Mouse (Mus musculus) monocyte, adult 2 months (primary cell): ENCODE data around the gene Nol8.

Experiments
- DNase-seq, 2 experiments: peaks; one replicate each; pipeline ENCODE4 v3.0.0; 2022; ENCODE audit warnings: low spot score in 2 of 2, low read depth in 1 of 2

Nol8 gene

DNA sequence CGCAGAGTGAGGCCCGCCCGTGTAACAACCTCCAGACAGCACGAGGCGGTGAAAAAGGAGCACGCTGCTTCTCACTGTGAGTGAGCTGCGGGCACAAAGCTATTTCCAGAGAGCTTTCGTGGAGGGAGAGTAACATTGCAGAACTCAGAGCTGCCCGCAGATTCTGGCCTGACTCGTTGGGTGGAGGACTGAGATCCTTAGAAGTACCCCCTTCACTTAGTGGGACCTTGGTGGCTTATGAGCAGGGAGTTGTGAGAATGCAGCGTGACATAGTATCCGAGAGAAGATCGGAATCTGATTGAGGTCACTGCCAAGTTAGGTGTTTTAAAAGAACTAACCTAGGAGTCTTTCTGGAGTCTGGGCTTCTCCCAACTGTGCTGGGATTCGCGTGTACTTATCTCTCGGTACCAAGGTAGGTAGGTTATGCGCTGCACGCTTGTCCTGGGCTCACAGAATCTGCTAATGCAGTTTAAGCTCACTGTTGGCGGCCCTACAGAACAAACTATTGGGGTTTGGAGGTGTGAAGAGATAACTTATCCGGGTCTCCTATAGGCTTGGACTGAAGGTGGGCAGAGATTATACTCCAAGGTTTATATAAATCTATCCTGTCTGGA lies 29.5 kb downstream of the Nol8 start:
- DNase-seq: no peak

DNA sequence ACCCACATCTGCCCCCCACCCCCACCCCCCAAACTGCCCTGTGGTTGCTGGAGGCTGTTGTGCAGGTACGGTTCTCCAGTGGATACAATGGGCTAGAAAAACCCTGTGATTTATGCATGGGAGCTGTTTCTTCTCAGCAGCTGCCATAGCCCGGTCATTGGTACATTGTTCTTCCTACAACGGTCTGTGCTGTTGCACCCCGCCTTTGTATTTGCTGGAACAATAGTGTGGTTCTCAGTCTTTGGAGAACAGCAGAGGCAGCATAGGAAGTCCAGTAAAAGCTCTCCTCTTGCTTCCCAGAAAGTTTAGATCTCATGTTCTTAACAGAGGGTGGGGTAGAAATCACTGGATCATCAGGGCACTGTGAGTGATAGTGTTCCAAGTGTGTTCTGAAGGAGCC lies 31.4 kb downstream of the Nol8 start:
- DNase-seq: no peak

DNA sequence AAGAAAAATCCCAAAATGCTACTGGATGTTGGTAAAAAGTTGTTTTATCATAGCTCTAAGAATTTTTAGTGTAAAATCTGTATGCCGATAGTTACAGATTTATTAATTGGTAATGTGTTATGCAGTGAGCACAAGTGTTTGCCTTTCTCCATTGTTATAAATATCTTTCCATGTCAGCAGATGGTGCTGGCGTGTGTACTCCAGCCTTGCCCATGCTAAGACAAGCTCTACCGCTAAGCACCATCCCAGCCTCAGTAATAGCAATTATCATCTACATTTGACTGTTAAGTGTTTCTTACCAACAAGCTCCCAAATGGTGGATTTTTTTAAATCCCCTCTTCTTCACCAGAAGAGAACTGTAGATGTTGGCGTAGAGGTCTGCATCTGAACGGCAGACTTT lies 38.2 kb downstream of the Nol8 start:
- DNase-seq: no peak

DNA sequence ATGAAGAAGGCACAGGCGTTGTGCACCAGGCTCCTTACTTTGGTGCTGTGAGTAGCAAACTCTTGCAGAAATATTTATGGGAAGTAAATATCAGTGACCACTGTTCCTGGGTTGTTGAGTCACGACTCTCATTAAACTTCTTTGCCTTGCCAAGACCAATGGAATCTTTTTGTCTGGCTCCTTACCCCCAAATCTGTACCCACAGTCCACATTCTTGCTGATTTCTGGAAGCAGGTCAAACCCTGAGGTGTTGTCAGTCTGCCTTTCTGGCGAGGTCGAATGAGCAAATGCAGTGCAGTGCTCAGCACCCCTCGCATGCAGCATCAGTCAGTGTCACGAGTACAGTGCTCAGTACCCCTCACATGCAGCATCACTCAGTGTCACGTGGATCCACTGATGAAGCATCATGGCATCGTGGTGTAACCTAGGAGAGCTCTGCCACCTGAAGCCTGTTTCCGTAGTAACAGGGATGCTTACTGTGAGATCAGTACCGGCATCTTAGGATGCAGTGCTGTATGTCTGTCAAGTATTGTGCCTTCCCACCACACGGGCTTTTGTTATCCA lies 50.4 kb downstream of the Nol8 start:
- DNase-seq: no peak

DNA sequence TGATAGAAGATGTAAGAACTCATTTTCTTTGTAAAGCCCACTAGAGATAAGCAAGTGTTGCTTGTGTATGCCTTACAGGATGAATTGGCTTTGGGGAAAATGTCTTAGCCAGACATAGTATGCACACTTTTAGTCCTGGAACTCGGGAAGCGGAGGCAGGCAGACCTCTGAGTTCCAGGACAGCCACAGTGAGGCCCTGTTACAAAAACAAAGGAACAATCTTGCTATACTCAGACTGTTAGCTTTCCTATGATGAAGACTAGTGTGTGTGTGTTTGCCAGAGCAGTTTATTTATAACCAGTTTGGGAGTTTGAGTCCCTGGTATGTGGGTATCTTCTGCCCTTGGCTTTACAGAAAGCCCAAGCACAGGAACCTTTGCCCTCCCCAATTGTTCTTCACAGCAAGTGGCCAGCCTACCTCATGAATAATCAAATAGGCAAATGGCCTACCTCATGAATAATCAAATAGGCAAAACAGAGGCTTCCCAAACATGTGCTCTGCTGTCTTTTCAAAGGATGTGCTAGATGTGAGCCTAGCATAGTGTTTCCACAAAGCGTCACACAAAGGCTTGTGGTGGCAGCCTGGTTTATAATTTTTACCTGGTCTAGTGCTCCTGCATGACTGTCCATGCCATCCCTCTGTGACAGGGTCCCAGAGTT lies 53.3 kb downstream of the Nol8 start:
- no peak for DNase-seq

DNA sequence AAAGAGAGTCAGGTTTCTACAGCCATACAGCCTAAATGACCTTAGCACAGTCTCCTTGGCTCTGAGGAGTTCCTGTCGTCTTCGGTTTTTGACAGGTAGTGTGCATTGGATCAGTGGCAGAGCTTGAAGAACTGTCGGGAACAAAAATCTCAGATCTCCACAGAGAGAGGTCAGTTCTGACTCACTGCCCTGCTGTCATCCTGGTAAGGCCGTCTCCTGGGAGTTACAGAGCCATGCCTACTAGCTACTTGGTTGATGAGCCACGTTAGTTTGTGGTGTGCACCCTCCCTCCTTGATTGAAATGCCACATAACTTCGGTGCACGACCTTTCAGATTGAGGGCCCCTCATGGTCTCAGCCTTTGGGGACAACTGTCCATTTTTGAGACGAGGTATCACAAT lies 55.4 kb downstream of the Nol8 start:
- DNase-seq: no peak

DNA sequence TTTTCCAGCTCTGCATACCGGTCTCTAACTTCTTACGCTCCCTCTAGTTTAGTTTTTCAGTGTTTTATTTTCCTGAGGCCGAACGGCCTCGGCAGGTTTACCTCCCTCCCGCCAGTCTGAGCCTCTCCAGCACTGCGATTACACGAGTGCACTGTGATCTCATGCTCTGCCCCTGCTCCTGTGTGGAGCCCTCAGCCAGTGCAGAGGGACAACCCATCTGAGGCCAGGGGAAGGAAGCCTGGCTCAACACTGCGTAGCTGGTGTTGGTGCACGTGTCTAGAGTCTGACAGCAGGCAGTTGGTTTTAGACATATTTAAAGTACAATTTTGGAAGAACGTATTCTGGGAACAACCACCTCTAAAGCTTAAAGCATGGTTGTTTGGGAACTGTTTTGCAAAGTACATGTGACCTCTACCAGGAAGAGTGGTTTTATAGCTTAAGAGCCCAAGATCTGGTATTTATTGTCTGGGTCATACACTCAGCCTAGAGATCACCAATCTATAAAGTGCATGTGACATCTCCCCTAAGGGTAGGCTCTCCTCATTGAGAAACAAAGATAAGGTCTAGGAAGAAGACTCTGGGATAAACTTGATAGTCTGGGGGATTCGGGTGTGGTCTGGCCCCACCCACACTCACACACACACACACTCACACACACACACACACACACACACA lies 59.3 kb downstream of the Nol8 start:
- DNase-seq: no peak

DNA sequence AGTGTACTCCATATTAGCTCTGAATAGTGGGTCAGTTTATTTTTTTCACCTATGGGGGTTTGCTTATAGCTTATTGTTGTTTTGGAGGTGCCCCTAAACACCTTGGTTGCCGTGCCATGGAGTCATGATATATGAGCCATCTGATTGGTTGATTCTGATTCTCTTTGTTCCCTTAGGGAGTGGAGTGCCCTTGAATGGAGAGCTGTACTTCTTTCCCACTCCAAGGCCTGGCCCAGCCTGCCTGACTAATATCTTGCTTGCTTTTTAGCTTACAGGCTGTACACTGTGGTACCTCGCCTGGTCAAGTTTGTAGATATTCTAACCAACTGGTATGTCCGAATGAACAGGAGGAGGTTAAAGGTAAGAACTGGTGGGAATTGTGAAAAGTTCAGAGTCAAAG lies 66.4 kb downstream of the Nol8 start:
- DNase-seq: no peak
